Mouse (Mus musculus) kidney, embryonic 15.5 days (tissue): Measurements from ENCODE around the gene Usf2. TPM values are rescaled to one million over a fixed set of nuclear protein-coding genes. Genes with fewer than 3 reads are reported as not detected.
"Not testable (repeated sequence)": the region's sequence is repeated elsewhere in the genome, so short reads cannot be mapped to it uniquely, and the experiment has no call there.

Source experiments
- ATAC-seq: fragments of 200-750 bp; cut with Nextera tagmentation; replicated peaks from 2 replicates; pipeline ENCODE4 v1.8.0; 2017; ENCODE audit warnings: moderate TSS enrichment; ENCODE audit not compliant: low FRiP score
- H3K27ac ChIP-seq: fragments of 300-500 bp; sonication (generic); 2 replicates; pipeline ENCODE4 v1.5.1; 2015; ENCODE audit warnings: mild to moderate bottlenecking, inconsistent platforms
- H3K27me3 ChIP-seq: fragments of 300-500 bp; sonication (generic); 2 replicates; pipeline ENCODE4 v1.6.1; 2015; ENCODE audit warnings: inconsistent platforms
- H3K36me3 ChIP-seq: fragments of 300-500 bp; sonication (generic); 2 replicates; pipeline ENCODE4 v1.6.1; 2015; ENCODE audit warnings: inconsistent platforms
- H3K4me1 ChIP-seq: fragments of 300-500 bp; sonication (generic); 2 replicates; pipeline ENCODE4 v1.6.1; 2015; ENCODE audit warnings: inconsistent platforms
- H3K4me2 ChIP-seq: fragments of 300-500 bp; sonication (generic); 2 replicates; pipeline ENCODE4 v1.6.1; 2015; ENCODE audit warnings: moderate library complexity, mild to moderate bottlenecking, inconsistent platforms
- H3K4me3 ChIP-seq: fragments of 300-500 bp; sonication (generic); replicated peaks from 2 replicates; pipeline ENCODE4 v1.5.1; 2015; ENCODE audit warnings: mild to moderate bottlenecking, inconsistent platforms
- H3K9ac ChIP-seq: fragments of 300-500 bp; sonication (generic); 2 replicates; pipeline ENCODE4 v1.6.1; 2015; ENCODE audit warnings: mild to moderate bottlenecking, inconsistent platforms
- H3K9me3 ChIP-seq: fragments of 300-500 bp; sonication (generic); replicated peaks from 2 replicates; pipeline ENCODE4 v1.6.1; 2016; ENCODE audit warnings: inconsistent platforms
- WGBS: fragments of 180-500 bp; shearing (Covaris S2); methylation state at CpG from one replicate; pipeline ENCODE4 v1.1.7; 2015; ENCODE audit warnings: mixed read lengths; 5-methylcytosine and 5-hydroxymethylcytosine counted together
- polyA plus RNA-seq: library from polyadenylated mRNA; unstranded; fragments of >200 nt; fragmentation: Nextera tagmentation; extraction: Ambion mirVana; gene quantifications from 2 replicates; pipeline ENCODE4 v1.2.1, GENCODE M21; 2015

The Usf2 gene
- polyA plus RNA-seq, 1 experiment from 2014 or later = 25.3 TPM

- Histone ChIP-seq H3K27ac (no peak within 1 kb of the TSS), H3K36me3 (peaks cover 25% of the 10 kb centered on the region), H3K4me1 (no peaks in the 10 kb centered on the region), H3K4me2 (no peak within 1 kb of the TSS), H3K4me3 (no peak within 1 kb of the TSS), H3K9me3 (no peaks in the 10 kb centered on the region), H3K9ac (no peak within 1 kb of the TSS), H3K27me3 (no peaks in the 10 kb centered on the region)
- WGBS = 70% methylated on average over 9 of the region's 9 CpGs
- no peak for ATAC-seq
Measured at GRCm38 (mm10) chr7:30943909-30944635, 12.5 kb downstream of the Usf2 start, which contains the start of gene Hamp. Hamp (minus strand) TSS chr7:30944032.

DNA sequence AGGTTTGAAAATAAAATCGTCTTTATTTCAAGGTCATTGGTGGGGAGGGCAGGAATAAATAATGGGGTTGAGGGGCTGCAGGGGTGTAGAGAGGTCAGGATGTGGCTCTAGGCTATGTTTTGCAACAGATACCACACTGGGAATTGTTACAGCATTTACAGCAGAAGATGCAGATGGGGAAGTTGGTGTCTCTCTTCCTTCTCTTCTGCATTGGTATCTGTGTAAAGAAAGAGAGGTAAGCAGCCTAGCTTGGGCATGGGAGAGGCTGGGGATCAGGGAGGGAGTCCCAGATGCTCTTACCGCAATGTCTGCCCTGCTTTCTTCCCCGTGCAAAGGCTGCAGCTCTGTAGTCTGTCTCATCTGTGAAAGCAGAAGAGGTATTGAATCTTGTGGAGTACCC is 14.2 kb downstream of the Usf2 start:
- H3K9me3 ChIP-seq, H3K4me3 ChIP-seq, ATAC-seq, H3K27me3 ChIP-seq, H3K4me1 ChIP-seq, H3K4me2 ChIP-seq, H3K9ac ChIP-seq, H3K27ac ChIP-seq: not testable (repeated sequence)
- peaks cover 19% of the 10 kb centered on the region for H3K36me3 ChIP-seq
- WGBS = 52% methylated on average over 3 of the region's 3 CpGs

- not testable (repeated sequence) for ATAC-seq, H3K4me3 ChIP-seq, H3K4me2 ChIP-seq, H3K9me3 ChIP-seq, H3K36me3 ChIP-seq, H3K9ac ChIP-seq, H3K27ac ChIP-seq, H3K27me3 ChIP-seq, H3K4me1 ChIP-seq
- WGBS = 76% methylated on average over 1 of the region's 1 CpGs
Measured at GRCm38 (mm10) chr7:30940070-30940469, 16.5 kb downstream of the Usf2 start.

DNA sequence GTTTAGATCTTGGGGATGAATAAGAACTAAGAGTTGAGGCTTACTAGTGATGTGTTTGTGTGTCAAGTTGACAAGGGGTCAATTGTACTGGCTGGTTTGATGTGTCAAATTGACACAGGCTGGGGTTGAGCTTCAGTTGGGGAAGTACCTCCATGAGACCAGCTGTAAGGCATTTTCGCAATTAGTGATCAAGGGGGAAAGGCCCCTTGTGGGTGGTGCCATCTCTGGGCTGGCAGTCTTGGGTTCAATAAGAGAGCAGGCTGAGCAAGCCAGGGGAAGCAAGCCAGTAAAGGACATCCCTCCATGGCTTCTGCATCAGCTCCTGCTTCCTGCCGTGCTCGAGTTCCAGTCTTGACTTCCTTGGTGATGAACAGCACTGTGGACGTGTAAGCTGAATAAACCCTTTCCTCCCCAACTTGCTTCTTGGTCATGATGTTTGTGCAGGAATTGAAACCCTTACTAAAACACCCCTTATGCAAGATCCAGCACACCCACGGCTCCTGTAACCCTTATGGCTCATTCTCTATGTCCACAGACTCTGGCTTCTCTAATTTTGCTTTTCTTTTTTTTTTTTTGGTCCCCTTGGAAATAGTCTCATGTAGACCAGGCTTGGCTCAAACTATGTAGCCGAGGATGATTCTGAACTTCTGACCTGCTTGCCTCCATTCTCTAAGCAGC is 21.0 kb downstream of the Usf2 start:
- ATAC-seq, H3K27me3 ChIP-seq, H3K4me1 ChIP-seq, H3K27ac ChIP-seq, H3K4me2 ChIP-seq, H3K4me3 ChIP-seq, H3K36me3 ChIP-seq, H3K9me3 ChIP-seq, H3K9ac ChIP-seq: not testable (repeated sequence)
- 61% methylated on average over 6 of the region's 6 CpGs for WGBS

- not testable (repeated sequence) for H3K4me1 ChIP-seq, H3K4me3 ChIP-seq, H3K27me3 ChIP-seq, H3K9ac ChIP-seq, H3K36me3 ChIP-seq, H3K4me2 ChIP-seq, H3K9me3 ChIP-seq, H3K27ac ChIP-seq, ATAC-seq
- WGBS = 75% methylated on average over 2 of the region's 2 CpGs
Measured at GRCm38 (mm10) chr7:30924581-30924980, 32.0 kb downstream of the Usf2 start, which contains the start of gene Hamp2. Hamp2 (minus strand) TSS chr7:30924681.

DNA sequence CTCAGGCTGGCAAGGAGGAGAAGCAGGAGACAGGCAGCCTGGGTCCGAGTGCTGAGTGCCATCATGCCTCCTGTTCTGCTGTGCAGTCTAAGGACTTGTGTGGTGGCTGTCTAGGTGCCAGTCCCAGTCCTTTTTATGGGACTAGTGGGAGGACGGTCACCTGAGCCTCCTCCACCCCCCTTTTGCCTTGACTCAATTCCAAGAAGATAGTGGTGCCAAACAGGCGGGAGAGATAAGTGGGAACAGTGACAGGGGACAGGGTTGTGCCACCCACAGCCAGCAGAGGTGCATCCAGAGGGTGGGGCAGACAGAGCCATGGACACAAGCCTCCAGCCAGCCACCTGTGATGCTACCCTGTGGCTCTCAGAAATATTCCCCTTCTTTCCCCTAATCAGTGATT is 32.5 kb downstream of the Usf2 start:
- Histone ChIP-seq H3K4me1 (no peaks in the 10 kb centered on the region), H3K27ac (no peak overlapping the region), H3K4me2 (no peak overlapping the region), H3K9ac (no peak overlapping the region), H3K4me3 (no peak overlapping the region), H3K9me3 (no peaks in the 10 kb centered on the region), H3K36me3 (no peaks in the 10 kb centered on the region), H3K27me3 (no peaks in the 10 kb centered on the region)
- WGBS = 53% methylated on average over 3 of the region's 3 CpGs
- no peak for ATAC-seq

DNA sequence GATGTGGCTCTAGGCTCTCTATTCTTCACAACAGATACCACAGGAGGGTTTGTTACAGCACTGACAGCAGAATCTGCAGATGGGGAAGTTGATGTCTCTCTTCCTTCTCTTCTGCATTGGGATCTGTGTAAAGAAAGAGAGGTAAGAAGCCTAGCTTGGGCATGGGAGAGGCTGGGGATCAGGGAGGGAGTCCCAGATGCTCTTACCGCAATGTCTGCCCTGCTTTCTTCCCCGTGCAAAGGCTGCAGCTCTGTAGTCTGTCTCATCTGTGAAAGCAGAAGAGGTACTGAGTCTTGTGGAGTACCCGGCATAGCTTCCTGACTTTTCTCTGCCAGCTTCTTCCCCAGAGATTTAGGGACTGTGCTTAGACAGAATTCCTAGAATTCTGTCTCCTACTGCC is 34.1 kb downstream of the Usf2 start:
- H3K36me3 ChIP-seq, H3K4me1 ChIP-seq, H3K4me2 ChIP-seq, H3K4me3 ChIP-seq, ATAC-seq, H3K9ac ChIP-seq, H3K9me3 ChIP-seq, H3K27me3 ChIP-seq, H3K27ac ChIP-seq: not testable (repeated sequence)
- WGBS = 35% methylated on average over 3 of the region's 3 CpGs

GRCm38 (mm10) chr7:30920217-30920616 is 36.4 kb downstream of the Usf2 start:
- WGBS = 63% methylated on average over 3 of the region's 3 CpGs
- Histone ChIP-seq H3K27me3 (no peaks in the 10 kb centered on the region), H3K9me3 (no peaks in the 10 kb centered on the region), H3K4me3 (no peak overlapping the region), H3K36me3 (no peaks in the 10 kb centered on the region), H3K27ac (no peak overlapping the region), H3K4me2 (no peak overlapping the region), H3K9ac (no peak overlapping the region), H3K4me1 (no peaks in the 10 kb centered on the region)
- ATAC-seq = no peak

- no peak overlapping the region for H3K27ac ChIP-seq
- H3K9ac ChIP-seq = no peak overlapping the region
- no peak for ATAC-seq
- H3K4me1 ChIP-seq = no peaks in the 10 kb centered on the region
- no peaks in the 10 kb centered on the region for H3K9me3 ChIP-seq
- no peaks in the 10 kb centered on the region for H3K27me3 ChIP-seq
- 51% methylated on average over 4 of the region's 4 CpGs for WGBS
- H3K4me3 ChIP-seq = no peak overlapping the region
- no peaks in the 10 kb centered on the region for H3K36me3 ChIP-seq
- H3K4me2 ChIP-seq = no peak overlapping the region
Measured at GRCm38 (mm10) chr7:30917219-30917618, 39.4 kb downstream of the Usf2 start.

- H3K9me3 ChIP-seq = no peaks in the 10 kb centered on the region
- no peak overlapping the region for H3K9ac ChIP-seq
- 24% methylated on average over 6 of the region's 6 CpGs for whole genome bisulfite sequencing
- H3K36me3 ChIP-seq = no peaks in the 10 kb centered on the region
- H3K4me1 ChIP-seq = no peaks in the 10 kb centered on the region
- H3K27me3 ChIP-seq = no peaks in the 10 kb centered on the region
- ATAC-seq = no peak
- no peak overlapping the region for H3K27ac ChIP-seq
- H3K4me3 ChIP-seq = no peak overlapping the region
- no peak overlapping the region for H3K4me2 ChIP-seq
Measured at GRCm38 (mm10) chr7:30916713-30917112, 39.9 kb downstream of the Usf2 start.

DNA sequence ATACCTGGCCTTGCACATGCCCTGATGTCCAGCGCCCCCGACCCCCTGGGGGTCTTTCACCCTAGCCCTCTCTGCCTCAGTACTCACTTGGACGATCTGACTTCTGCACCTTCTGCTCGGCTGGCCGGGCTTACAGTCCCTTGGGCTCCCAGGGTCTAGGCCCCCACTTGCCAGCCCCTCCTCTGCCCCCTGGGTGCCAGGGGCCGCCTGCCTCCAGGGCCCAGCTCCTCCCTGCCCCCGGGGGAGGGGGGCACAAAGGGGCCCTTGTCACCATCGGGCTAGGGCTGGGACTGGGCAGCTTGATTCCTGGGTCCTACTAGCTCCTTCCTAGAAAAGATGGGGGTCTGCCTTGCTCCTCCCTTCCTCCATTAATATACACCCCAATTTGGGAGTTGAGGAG is 41.9 kb downstream of the Usf2 start, which contains the start of gene Mag:
TSS of gene Mag (minus strand) at position 142 of the 400 bp plus-strand sequence.
- Histone ChIP-seq H3K27ac (no peak within 1 kb of the TSS), H3K9me3 (no peaks in the 10 kb centered on the region), H3K4me2 (no peak within 1 kb of the TSS), H3K36me3 (no peaks in the 10 kb centered on the region), H3K4me1 (no peaks in the 10 kb centered on the region), H3K27me3 (no peaks in the 10 kb centered on the region), H3K9ac (no peak within 1 kb of the TSS), H3K4me3 (no peak within 1 kb of the TSS)
- WGBS = 66% methylated on average over 8 of the region's 8 CpGs
- ATAC-seq = no peak

GRCm38 (mm10) chr7:30909773-30910172 is 46.8 kb downstream of the Usf2 start:
- Histone ChIP-seq H3K4me1 (peaks cover 13% of the 10 kb centered on the region), H3K36me3 (no peaks in the 10 kb centered on the region), H3K27ac (no peak overlapping the region), H3K9me3 (no peaks in the 10 kb centered on the region), H3K4me3 (no peak overlapping the region), H3K4me2 (no peak overlapping the region), H3K27me3 (peaks cover 7% of the 10 kb centered on the region), H3K9ac (no peak overlapping the region)
- no peak for ATAC-seq
- 84% methylated on average over 6 of the region's 6 CpGs for WGBS
